ENCODE assay signal across 10 mouse cellular contexts in the genomic region with DNA sequence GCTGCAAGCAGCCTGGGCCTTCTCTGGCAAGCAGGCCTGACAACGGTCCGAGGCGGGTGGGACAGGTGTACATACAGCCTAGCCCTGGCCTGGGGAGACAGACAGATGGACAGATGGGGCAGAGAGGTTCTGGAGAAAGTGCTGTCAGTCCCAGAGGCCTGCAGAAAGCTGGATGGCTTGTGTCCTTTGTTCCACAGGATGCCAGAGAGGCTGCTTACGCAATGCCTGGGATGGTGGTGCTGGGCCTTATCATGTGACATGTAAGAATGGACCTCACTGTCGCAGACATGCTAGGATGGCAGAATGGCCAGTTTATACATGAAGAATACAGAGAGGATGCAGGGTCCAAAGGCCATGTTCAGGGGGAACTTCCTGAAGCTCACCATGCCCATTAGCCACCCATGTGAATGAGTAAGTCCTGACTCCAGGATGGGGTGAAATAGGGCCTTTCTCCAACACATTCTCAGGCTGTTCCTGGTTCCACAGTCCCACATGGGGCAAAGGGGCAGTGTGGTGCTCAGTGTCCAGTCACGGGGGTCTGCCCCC. TPM values are rescaled to one million over a fixed set of nuclear protein-coding genes. Genes with fewer than 3 reads are reported as not detected.
DNase-seq lines count a peak whose midpoint lies in the region; ATAC-seq and TF ChIP-seq lines count a peak whose summit lies in the region.
"Had no signal": no experiment of that assay in that cellular context is flagged by ENCODE, and none has a peak within 500 bp of the region (broad histone marks: within the 10 kb centered on the region; RNA-seq: fewer than 3 reads in every experiment).

No protein-coding gene starts in this region.

- WGBS in heart, embryonic 13.5 days: 79% methylated on average over 6 of the region's 6 CpGs
- 59% methylated on average over 6 of the region's 6 CpGs for WGBS in limb, embryonic 13.5 days

- H3ac ChIP-seq in C2C12 (ENCODE audit: control insufficient read depth, insufficient read length, low read depth): no peak overlapping the region

- H3K36me3 ChIP-seq in heart, embryonic 13.5 days: peaks cover 22% of the 10 kb centered on the region; the same call in 1 of the 2 replicates
- H3K36me3 ChIP-seq in C2C12 (ENCODE audit: control insufficient read depth, insufficient read depth): peaks cover 9% of the 10 kb centered on the region
- peaks cover 36% of the 10 kb centered on the region for H3K36me3 ChIP-seq in limb, embryonic 13.5 days

- H3K9ac ChIP-seq in heart, embryonic 13.5 days: 0 out of 2 replicates have a peak overlapping the region, but pooled peaks have one; percentile 1
- peak overlapping the region; percentile 48; the same call in 1 of the 2 replicates for H3K9ac ChIP-seq in limb, embryonic 13.5 days
- H3K9ac ChIP-seq: liver, embryonic 14.5 days had no signal

- no peaks in the 10 kb centered on the region for H3K27me3 ChIP-seq in heart, embryonic 13.5 days (replicated peaks)
- no peaks in the 10 kb centered on the region for H3K27me3 ChIP-seq in C2C12 (ENCODE audit: control insufficient read depth, insufficient read depth, insufficient read length)
- H3K27me3 ChIP-seq in limb, embryonic 13.5 days: no peaks in the 10 kb centered on the region

- no peak for ATAC-seq in heart, embryonic 13.5 days (ENCODE audit: extremely low read depth, insufficient number of reproducible peaks, low FRiP score, low TSS enrichment)
- ATAC-seq in limb, embryonic 13.5 days (ENCODE audit: low FRiP score, low read depth): no peak

- no peaks in the 10 kb centered on the region for H3K9me3 ChIP-seq in heart, embryonic 13.5 days
- no peaks in the 10 kb centered on the region for H3K9me3 ChIP-seq in limb, embryonic 13.5 days

- no peak for TF ChIP-seq POLR2A in cortical plate, adult 2 months (IDR thresholded peaks at IDR 0.05; ENCODE audit: extremely low read depth, insufficient read depth, low read length)

- peaks cover 18% of the 10 kb centered on the region for H3K4me1 ChIP-seq in heart, embryonic 13.5 days
- no peaks in the 10 kb centered on the region for H3K4me1 ChIP-seq in cortical plate, adult 2 months (ENCODE audit: control insufficient read depth, insufficient read depth, low read length)
- H3K4me1 ChIP-seq in limb, embryonic 13.5 days: peaks cover 26% of the 10 kb centered on the region

- H3K4me3 ChIP-seq in heart, embryonic 13.5 days: no peak overlapping the region
- H3K4me3 ChIP-seq in C2C12 (ENCODE audit: insufficient read depth, poor library complexity, severe bottlenecking): no peak overlapping the region
- H3K4me3 ChIP-seq in cortical plate, adult 2 months (ENCODE audit: insufficient read depth, low read length): no peak overlapping the region
- no peak overlapping the region for H3K4me3 ChIP-seq in limb, embryonic 13.5 days

- no peak for DNase-seq in heart, postnatal 14 days
- DNase-seq in cerebellum, adult 11 months: no peak
- no peak for DNase-seq in frontal cortex, adult 2 months (ENCODE audit: extremely low spot score in 1 of 2, low spot score in 1 of 2)
- no peak for DNase-seq in B cell, adult 2 months
- DNase-seq: thymus, postnatal 14 days had no signal

- TF ChIP-seq CTCF in C2C12 (IDR thresholded peaks at IDR 0.05; ENCODE audit: control insufficient read depth, insufficient read depth, insufficient read length): no peak
- TF ChIP-seq CTCF in cortical plate, adult 2 months (IDR thresholded peaks at IDR 0.05; ENCODE audit: extremely low read depth, insufficient read depth, low read length): no peak

- intact Hi-C loops in heart, postnatal 14 days (cut with DNase I): no loop called here

- no peak overlapping the region for H3K27ac ChIP-seq in heart, embryonic 13.5 days (replicated peaks)
- H3K27ac ChIP-seq in cortical plate, adult 2 months (ENCODE audit: insufficient read depth, low read length): peak overlapping the region; percentile 16; the same call in 1 of the 2 replicates
- no peak overlapping the region for H3K27ac ChIP-seq in limb, embryonic 13.5 days
- H3K27ac ChIP-seq: liver, embryonic 14.5 days had no signal

- no peak overlapping the region for H3K4me2 ChIP-seq in heart, embryonic 13.5 days
- no peak overlapping the region for H3K4me2 ChIP-seq in limb, embryonic 13.5 days (replicated peaks)

- H3K79me3 ChIP-seq in C2C12 (ENCODE audit: low read depth): no peaks in the 10 kb centered on the region

- no peaks in the 10 kb centered on the region for H3K79me2 ChIP-seq in C2C12 (ENCODE audit: control insufficient read depth, insufficient read depth)

TF ChIP-seq in C2C12, 6 proteins besides CTCF, POLR2A, EP300 and RAD21:
- TF ChIP-seq CEBPB (IDR thresholded peaks at IDR 0.05; ENCODE audit: low read depth) (peak; percentile 53), MAX (IDR thresholded peaks at IDR 0.05) (no peak)

RNA-seq across cellular contexts. Expression of a gene that starts 4.9 kb away (rescaled TPM):
- polyA plus RNA-seq in heart, embryonic 13.5 days (2015; fragmentation: Nextera tagmentation; extraction: Ambion mirVana): 5.4 and 5.6 TPM in 2 replicates
- 1 to 10 TPM; 6.1 to 7.4 TPM for total RNA-seq in heart, postnatal 14 days (2021)
- polyA plus RNA-seq in C2C12 (2012; fragmentation: generic; extraction: Trizol): 4.4 TPM
- 8.4 and 8.5 TPM in 2 replicates for polyA plus RNA-seq in cortical plate, adult 2 months (2012; rRNA removed)
- polyA plus RNA-seq in limb, embryonic 13.5 days (2015; fragmentation: Nextera tagmentation; extraction: Ambion mirVana): 12.4 and 13.7 TPM in 2 replicates
- polyA plus RNA-seq in frontal cortex, adult 2 months (2012; rRNA removed): 7.5 and 8.0 TPM in 2 replicates

RNA-seq across cellular contexts. Expression of a gene that starts 51.5 kb away (rescaled TPM):
- polyA plus RNA-seq in heart, embryonic 13.5 days (2015; fragmentation: Nextera tagmentation; extraction: Ambion mirVana): 0.09 and 0.27 TPM in 2 replicates
- 1 to 10 TPM; 5.1 to 6.0 TPM for total RNA-seq in heart, postnatal 14 days (2021)
- 0.19 TPM for polyA plus RNA-seq in C2C12 (2012; fragmentation: generic; extraction: Trizol)
- polyA plus RNA-seq in cortical plate, adult 2 months (2012; rRNA removed): 0.46 and 1.2 TPM in 2 replicates
- 1.1 TPM in 2 replicates for polyA plus RNA-seq in limb, embryonic 13.5 days (2015; fragmentation: Nextera tagmentation; extraction: Ambion mirVana)
- 4.6 and 5.4 TPM in 2 replicates for polyA plus RNA-seq in frontal cortex, adult 2 months (2012; rRNA removed)
